Mouse (Mus musculus) forebrain, postnatal 0 days (tissue): ENCODE results near the gene Ces3a. TPM values are rescaled to one million over a fixed set of nuclear protein-coding genes. Genes with fewer than 3 reads are reported as not detected.
"Not testable (repeated sequence)": the region's sequence is repeated elsewhere in the genome, so short reads cannot be mapped to it uniquely, and the experiment has no call there.

Source experiments
- ATAC-seq: fragments of 200-750 bp; cut with Nextera tagmentation; 2 replicates; pipeline ENCODE4 v1.8.0; 2017; ENCODE audit warnings: mild to moderate bottlenecking, moderate library complexity
- DNase-seq: peaks from one replicate; pipeline ENCODE4 v3.0.0-alpha.2; 2015
- H3K27ac ChIP-seq: fragments of 300-500 bp; sonication (generic); 2 replicates; pipeline ENCODE4 v1.5.1; 2014; ENCODE audit warnings: low read depth, mild to moderate bottlenecking, antibody characterized with exemption, low read length, moderate library complexity, mixed read lengths
- H3K27me3 ChIP-seq: fragments of 300-500 bp; sonication (generic); 2 replicates; pipeline ENCODE4 v1.6.1; 2014; ENCODE audit warnings: mild to moderate bottlenecking, low read length, mixed read lengths; ENCODE audit not compliant: insufficient read depth
- H3K36me3 ChIP-seq: fragments of 300-500 bp; sonication (generic); 2 replicates; pipeline ENCODE4 v1.6.1; 2014; ENCODE audit warnings: mild to moderate bottlenecking, moderate library complexity; ENCODE audit not compliant: insufficient read depth
- H3K4me1 ChIP-seq: fragments of 300-500 bp; sonication (generic); 2 replicates; pipeline ENCODE4 v1.6.1; 2014; ENCODE audit warnings: antibody characterized with exemption; ENCODE audit not compliant: insufficient read depth
- H3K4me2 ChIP-seq: fragments of 300-500 bp; sonication (generic); 2 replicates; pipeline ENCODE4 v1.6.1; 2014; ENCODE audit warnings: low read depth, mild to moderate bottlenecking, moderate library complexity
- H3K4me3 ChIP-seq: fragments of 300-500 bp; sonication (generic); 2 replicates; pipeline ENCODE4 v1.5.1; 2014; ENCODE audit warnings: low read depth, low read length, mixed read lengths
- H3K9ac ChIP-seq: fragments of 300-500 bp; sonication (generic); 2 replicates; pipeline ENCODE4 v1.6.1; 2014; ENCODE audit warnings: mild to moderate bottlenecking
- H3K9me3 ChIP-seq: fragments of 300-500 bp; sonication (generic); 2 replicates; pipeline ENCODE4 v1.6.1; 2016; ENCODE audit warnings: low read length
- CTCF ChIP-seq: sonication (generic); IDR thresholded peaks from 2 replicates; pipeline ENCODE4 v1.5.1; 2016; ENCODE audit warnings: antibody characterized with exemption, control low read depth, low read depth
- WGBS: fragments of 180-500 bp; shearing (Covaris S2); extraction: QIAGEN DNeasy Blood & Tissue Kit; methylation state at CpG from one replicate; pipeline ENCODE4 v1.1.7; 2014; 5-methylcytosine and 5-hydroxymethylcytosine counted together
- polyA plus RNA-seq: library from polyadenylated mRNA; unstranded; fragments of >200 nt; fragmentation: Nextera tagmentation; extraction: Ambion mirVana; gene quantifications from 2 replicates; pipeline ENCODE4 v1.2.1, GENCODE M21; 2015
- total RNA-seq: library from RNA; depleted of rRNA; stranded (reverse); fragments of >200 nt; gene quantifications from 2 replicates; pipeline ENCODE4 v1.2.3, GENCODE M21; 2014; rRNA removed

The Ces3a gene
- total and polyA plus RNA-seq, 2 experiments from 2014 or later: not detected

- Histone ChIP-seq H3K4me2 (no peak overlapping the region), H3K27ac (no peak overlapping the region), H3K4me3 (no peak overlapping the region), H3K9me3 (no peaks in the 10 kb centered on the region), H3K27me3 (no peaks in the 10 kb centered on the region), H3K36me3 (no peaks in the 10 kb centered on the region), H3K9ac (no peak overlapping the region), H3K4me1 (no peaks in the 10 kb centered on the region)
- no peak for ATAC-seq
- no peak for DNase-seq
- TF ChIP-seq CTCF: no peak
- WGBS: 93% methylated on average over 3 of the region's 3 CpGs
Observed at GRCm38 (mm10) chr8:105093992-105094391, 45.6 kb downstream of the Ces3a start.

GRCm38 (mm10) chr8:105102101-105102785, 53.8 kb downstream of the Ces3a start:
- H3K4me3 ChIP-seq, H3K4me1 ChIP-seq, H3K4me2 ChIP-seq, H3K27me3 ChIP-seq, DNase-seq, ATAC-seq, H3K36me3 ChIP-seq, H3K9ac ChIP-seq, H3K27ac ChIP-seq, H3K9me3 ChIP-seq: not testable (repeated sequence)
- 76% methylated on average over 4 of the region's 4 CpGs for WGBS

GRCm38 (mm10) chr8:105103701-105104100, 55.3 kb downstream of the Ces3a start:
- H3K27me3 ChIP-seq, H3K4me1 ChIP-seq, H3K4me3 ChIP-seq, H3K4me2 ChIP-seq, H3K27ac ChIP-seq, H3K9me3 ChIP-seq, H3K36me3 ChIP-seq, DNase-seq, ATAC-seq, H3K9ac ChIP-seq: not testable (repeated sequence)
- 85% methylated on average over 5 of the region's 5 CpGs for WGBS

- no peak for DNase-seq
- no peak for ATAC-seq
- Histone ChIP-seq H3K9me3 (no peaks in the 10 kb centered on the region), H3K27ac (no peak overlapping the region), H3K27me3 (no peaks in the 10 kb centered on the region), H3K36me3 (no peaks in the 10 kb centered on the region), H3K4me2 (no peak overlapping the region), H3K4me1 (no peaks in the 10 kb centered on the region), H3K4me3 (no peak overlapping the region), H3K9ac (no peak overlapping the region)
- TF ChIP-seq CTCF: no peak
- 85% methylated on average over 3 of the region's 3 CpGs for WGBS
Observed at GRCm38 (mm10) chr8:105104220-105104619, 55.8 kb downstream of the Ces3a start.

Other genes with a start within 250 kb of the Ces3a start
- gene Ces2b, start 217.0 kb upstream of the Ces3a start, total RNA-seq: 0.23 TPM in 1 of 2 replicates, not detected in the other
- gene Ces2b, start 217.0 kb upstream of the Ces3a start, polyA plus RNA-seq: 0.14 TPM in 1 of 2 replicates, not detected in the other
- gene Ces2c, start 201.5 kb upstream of the Ces3a start, total RNA-seq: not detected in 2 replicates
- 0.16 TPM in 1 of 2 replicates, not detected in the other for gene Ces2c, start 201.5 kb upstream of the Ces3a start, polyA plus RNA-seq
- gene Ces2e, start 122.3 kb upstream of the Ces3a start, total RNA-seq: not detected in 2 replicates
- gene Ces2e, start 122.3 kb upstream of the Ces3a start, polyA plus RNA-seq: not detected in 2 replicates
- gene Ces2f, start 101.2 kb upstream of the Ces3a start, total RNA-seq: not detected in 2 replicates
- not detected in 2 replicates for gene Ces2f, start 101.2 kb upstream of the Ces3a start, polyA plus RNA-seq
- gene Ces2g, start 86.9 kb upstream of the Ces3a start, total RNA-seq: 0.31 and 0.76 TPM in 2 replicates
- gene Ces2g, start 86.9 kb upstream of the Ces3a start, polyA plus RNA-seq: 0.08 and 0.20 TPM in 2 replicates
- gene Ces2h, start 47.7 kb upstream of the Ces3a start, total RNA-seq: not detected in 2 replicates
- not detected in 2 replicates for gene Ces2h, start 47.7 kb upstream of the Ces3a start, polyA plus RNA-seq
- gene Ces3b, start 35.2 kb downstream of the Ces3a start, total RNA-seq: not detected in 2 replicates
- gene Ces3b, start 35.2 kb downstream of the Ces3a start, polyA plus RNA-seq: not detected in 2 replicates
- 0.10 TPM in 1 of 2 replicates, not detected in the other for gene Ces4a, start 83.2 kb downstream of the Ces3a start, total RNA-seq
- gene Ces4a, start 83.2 kb downstream of the Ces3a start, polyA plus RNA-seq: 0.05 TPM in 1 of 2 replicates, not detected in the other
- gene Cbfb, start 122.1 kb downstream of the Ces3a start, total RNA-seq: 56.4 and 65.6 TPM in 2 replicates
- 23.5 and 29.9 TPM in 2 replicates for gene Cbfb, start 122.1 kb downstream of the Ces3a start, polyA plus RNA-seq
- gene D230025D16Rik, start 176.5 kb downstream of the Ces3a start, total RNA-seq: 37.1 and 40.7 TPM in 2 replicates
- 22.0 and 25.5 TPM in 2 replicates for gene D230025D16Rik, start 176.5 kb downstream of the Ces3a start, polyA plus RNA-seq
- 8.4 and 11.4 TPM in 2 replicates for gene B3gnt9, start 206.6 kb downstream of the Ces3a start, total RNA-seq
- gene B3gnt9, start 206.6 kb downstream of the Ces3a start, polyA plus RNA-seq: 6.6 and 6.8 TPM in 2 replicates
- 14.7 and 23.9 TPM in 2 replicates for gene Tradd, start 216.0 kb downstream of the Ces3a start, total RNA-seq
- gene Tradd, start 216.0 kb downstream of the Ces3a start, polyA plus RNA-seq: 14.0 and 20.9 TPM in 2 replicates
- gene Fbxl8, start 216.0 kb downstream of the Ces3a start, total RNA-seq: 0.38 and 1.4 TPM in 2 replicates
- 0.85 and 1.1 TPM in 2 replicates for gene Fbxl8, start 216.0 kb downstream of the Ces3a start, polyA plus RNA-seq
- gene Hsf4, start 221.2 kb downstream of the Ces3a start, total RNA-seq: 0.15 and 0.90 TPM in 2 replicates
- gene Hsf4, start 221.2 kb downstream of the Ces3a start, polyA plus RNA-seq: 0.30 and 0.44 TPM in 2 replicates
- gene Nol3, start 227.5 kb downstream of the Ces3a start, total RNA-seq: 1.5 and 1.7 TPM in 2 replicates
- gene Nol3, start 227.5 kb downstream of the Ces3a start, polyA plus RNA-seq: 3.0 and 4.3 TPM in 2 replicates
- gene 4931428F04Rik, start 241.3 kb downstream of the Ces3a start, total RNA-seq: 54.2 and 70.9 TPM in 2 replicates
- gene 4931428F04Rik, start 241.3 kb downstream of the Ces3a start, polyA plus RNA-seq: 124 and 146 TPM in 2 replicates
- gene Exoc3l, start 247.5 kb downstream of the Ces3a start, total RNA-seq: 1.8 and 2.7 TPM in 2 replicates
- 7.0 and 7.5 TPM in 2 replicates for gene Exoc3l, start 247.5 kb downstream of the Ces3a start, polyA plus RNA-seq
- gene E2f4, start 249.1 kb downstream of the Ces3a start, total RNA-seq: 26.2 and 36.7 TPM in 2 replicates
- 30.6 and 31.6 TPM in 2 replicates for gene E2f4, start 249.1 kb downstream of the Ces3a start, polyA plus RNA-seq